In genomic region chr4:117885994-117886393, GRCm38 (mm10) we compare ENCODE assay signal across 7 mouse cellular contexts. TPM values are rescaled to one million over a fixed set of nuclear protein-coding genes. Genes with fewer than 3 reads are reported as not detected.
DNase-seq lines count a peak whose midpoint lies in the region; ATAC-seq lines count a peak whose summit lies in the region.

No protein-coding gene starts in this region.

- no peak overlapping the region for H3K27ac ChIP-seq in lung, embryonic 16.5 days (ENCODE audit: low read length)
- H3K27ac ChIP-seq in forebrain, embryonic 12.5 days, result no peak overlapping the region
- no peak overlapping the region for H3K27ac ChIP-seq in limb, embryonic 13.5 days
- no peak overlapping the region for H3K27ac ChIP-seq in stomach, embryonic 14.5 days (ENCODE audit: low read length)

- H3K27me3 ChIP-seq in lung, embryonic 16.5 days (ENCODE audit: control insufficient read depth, insufficient read depth, low read depth, low read length), result no peaks in the 10 kb centered on the region
- H3K27me3 ChIP-seq in forebrain, embryonic 12.5 days, result no peaks in the 10 kb centered on the region
- H3K27me3 ChIP-seq in limb, embryonic 13.5 days, result no peaks in the 10 kb centered on the region
- H3K27me3 ChIP-seq in stomach, embryonic 14.5 days (ENCODE audit: control insufficient read depth, insufficient read depth, low read length), result no peaks in the 10 kb centered on the region

- H3K4me2 ChIP-seq in lung, embryonic 16.5 days (ENCODE audit: low read depth, low read length), result peak overlapping the region; percentile 98
- peak overlapping the region; percentile 89 for H3K4me2 ChIP-seq in forebrain, embryonic 12.5 days
- H3K4me2 ChIP-seq in limb, embryonic 13.5 days (replicated peaks), result peak overlapping the region; percentile 90
- peak overlapping the region; percentile 67; the same call in 1 of the 2 replicates for H3K4me2 ChIP-seq in stomach, embryonic 14.5 days (replicated peaks; ENCODE audit: low read depth, low read length)

- no peak for ATAC-seq in lung, embryonic 16.5 days (ENCODE audit: low read depth)
- ATAC-seq in forebrain, embryonic 12.5 days (ENCODE audit: low FRiP score), result no peak
- ATAC-seq in limb, embryonic 13.5 days (ENCODE audit: low FRiP score, low read depth), result no peak
- no peak for ATAC-seq in stomach, embryonic 14.5 days (ENCODE audit: insufficient number of reproducible peaks, insufficient read depth, low FRiP score, low read depth)

- no peaks in the 10 kb centered on the region for H3K9me3 ChIP-seq in lung, embryonic 16.5 days (ENCODE audit: control insufficient read depth, low read length)
- H3K9me3 ChIP-seq in forebrain, embryonic 12.5 days, result no peaks in the 10 kb centered on the region
- no peaks in the 10 kb centered on the region for H3K9me3 ChIP-seq in limb, embryonic 13.5 days
- H3K9me3 ChIP-seq in stomach, embryonic 14.5 days (ENCODE audit: control insufficient read depth, low read depth, low read length), result no peaks in the 10 kb centered on the region

- peaks cover 2% of the 10 kb centered on the region; the same call in 1 of the 2 replicates for H3K36me3 ChIP-seq in lung, embryonic 16.5 days (ENCODE audit: control insufficient read depth, insufficient read depth, low read length)
- peaks cover 42% of the 10 kb centered on the region for H3K36me3 ChIP-seq in forebrain, embryonic 12.5 days (replicated peaks)
- H3K36me3 ChIP-seq in limb, embryonic 13.5 days, result peaks cover 38% of the 10 kb centered on the region
- H3K36me3 ChIP-seq in stomach, embryonic 14.5 days (ENCODE audit: control insufficient read depth, insufficient read depth, low read length), result peaks cover 13% of the 10 kb centered on the region; the same call in 1 of the 2 replicates

- peaks cover 23% of the 10 kb centered on the region for H3K4me1 ChIP-seq in lung, embryonic 16.5 days (replicated peaks; ENCODE audit: control insufficient read depth, insufficient read depth, low read length)
- H3K4me1 ChIP-seq in forebrain, embryonic 12.5 days, result peaks cover 43% of the 10 kb centered on the region
- peaks cover 35% of the 10 kb centered on the region for H3K4me1 ChIP-seq in limb, embryonic 13.5 days
- peaks cover 18% of the 10 kb centered on the region for H3K4me1 ChIP-seq in stomach, embryonic 14.5 days (ENCODE audit: control insufficient read depth, insufficient read depth, low read length)

- peak overlapping the region; percentile 92; the same call in 1 of the 2 replicates for H3K9ac ChIP-seq in lung, embryonic 16.5 days (ENCODE audit: low read length)
- peak overlapping the region; percentile 83 for H3K9ac ChIP-seq in forebrain, embryonic 12.5 days
- H3K9ac ChIP-seq in limb, embryonic 13.5 days, result peak overlapping the region; percentile 85
- no peak overlapping the region for H3K9ac ChIP-seq in stomach, embryonic 14.5 days (replicated peaks; ENCODE audit: low read depth, low read length)

- no peak for DNase-seq in lung, postnatal 25 days (ENCODE audit: low spot score)
- DNase-seq in embryo, embryonic 10 days (ENCODE audit: low spot score), result no peak
- no peak for DNase-seq in frontal cortex, postnatal 10 days (ENCODE audit: low spot score in 2 of 2)

- WGBS in lung, embryonic 16.5 days, result 78% methylated on average over 9 of the region's 9 CpGs
- WGBS in forebrain, embryonic 12.5 days, result 86% methylated on average over 9 of the region's 9 CpGs
- 84% methylated on average over 9 of the region's 9 CpGs for WGBS in limb, embryonic 13.5 days
- 79% methylated on average over 9 of the region's 9 CpGs for WGBS in stomach, embryonic 14.5 days

- H3K4me3 ChIP-seq in lung, embryonic 16.5 days (ENCODE audit: low read length), result peak overlapping the region; percentile 97
- H3K4me3 ChIP-seq in forebrain, embryonic 12.5 days (replicated peaks), result peak overlapping the region; percentile 92
- peak overlapping the region; percentile 92 for H3K4me3 ChIP-seq in limb, embryonic 13.5 days
- peak overlapping the region; percentile 94; the same call in 1 of the 2 replicates for H3K4me3 ChIP-seq in stomach, embryonic 14.5 days (ENCODE audit: low read depth, low read length)

RNA-seq across cellular contexts. Expression of gene Atp6v0b, which starts 1.1 kb away (rescaled TPM):
- polyA plus RNA-seq in lung, embryonic 16.5 days (2015; fragmentation: Nextera tagmentation; extraction: Ambion mirVana), result 180 and 204 TPM in 2 replicates
- 233 TPM in 2 replicates for polyA plus RNA-seq in forebrain, embryonic 12.5 days (2016; fragmentation: Nextera tagmentation; extraction: Ambion mirVana)
- polyA plus RNA-seq in limb, embryonic 13.5 days (2015; fragmentation: Nextera tagmentation; extraction: Ambion mirVana), result 176 and 184 TPM in 2 replicates
- 186 and 200 TPM in 2 replicates for polyA plus RNA-seq in stomach, embryonic 14.5 days (2014; fragmentation: Nextera tagmentation; extraction: Ambion mirVana)

RNA-seq across cellular contexts. Expression of gene B4galt2, which starts 2.7 kb away (rescaled TPM):
- polyA plus RNA-seq in lung, embryonic 16.5 days (2015; fragmentation: Nextera tagmentation; extraction: Ambion mirVana), result 10.6 and 12.0 TPM in 2 replicates
- 36.4 and 36.9 TPM in 2 replicates for polyA plus RNA-seq in forebrain, embryonic 12.5 days (2016; fragmentation: Nextera tagmentation; extraction: Ambion mirVana)
- polyA plus RNA-seq in limb, embryonic 13.5 days (2015; fragmentation: Nextera tagmentation; extraction: Ambion mirVana), result 32.8 and 35.1 TPM in 2 replicates
- polyA plus RNA-seq in stomach, embryonic 14.5 days (2014; fragmentation: Nextera tagmentation; extraction: Ambion mirVana), result 30.3 and 32.1 TPM in 2 replicates

RNA-seq across cellular contexts. Expression of gene Dph2, which starts 5.8 kb away (rescaled TPM):
- 16.2 and 17.9 TPM in 2 replicates for polyA plus RNA-seq in lung, embryonic 16.5 days (2015; fragmentation: Nextera tagmentation; extraction: Ambion mirVana)
- polyA plus RNA-seq in forebrain, embryonic 12.5 days (2016; fragmentation: Nextera tagmentation; extraction: Ambion mirVana), result 26.7 and 27.0 TPM in 2 replicates
- polyA plus RNA-seq in limb, embryonic 13.5 days (2015; fragmentation: Nextera tagmentation; extraction: Ambion mirVana), result 16.8 and 18.4 TPM in 2 replicates
- polyA plus RNA-seq in stomach, embryonic 14.5 days (2014; fragmentation: Nextera tagmentation; extraction: Ambion mirVana), result 19.2 and 19.9 TPM in 2 replicates

RNA-seq across cellular contexts. Expression of gene Ccdc24, which starts 13.6 kb away (rescaled TPM):
- polyA plus RNA-seq in lung, embryonic 16.5 days (2015; fragmentation: Nextera tagmentation; extraction: Ambion mirVana), result 2.0 and 3.0 TPM in 2 replicates
- polyA plus RNA-seq in forebrain, embryonic 12.5 days (2016; fragmentation: Nextera tagmentation; extraction: Ambion mirVana), result 1.8 and 2.1 TPM in 2 replicates
- 1.3 and 1.7 TPM in 2 replicates for polyA plus RNA-seq in limb, embryonic 13.5 days (2015; fragmentation: Nextera tagmentation; extraction: Ambion mirVana)
- polyA plus RNA-seq in stomach, embryonic 14.5 days (2014; fragmentation: Nextera tagmentation; extraction: Ambion mirVana), result 2.0 and 2.4 TPM in 2 replicates

RNA-seq across cellular contexts. Expression of gene Ipo13, which starts 28.8 kb away (rescaled TPM):
- 41.5 and 44.4 TPM in 2 replicates for polyA plus RNA-seq in lung, embryonic 16.5 days (2015; fragmentation: Nextera tagmentation; extraction: Ambion mirVana)
- 70.8 and 71.4 TPM in 2 replicates for polyA plus RNA-seq in forebrain, embryonic 12.5 days (2016; fragmentation: Nextera tagmentation; extraction: Ambion mirVana)
- polyA plus RNA-seq in limb, embryonic 13.5 days (2015; fragmentation: Nextera tagmentation; extraction: Ambion mirVana), result 41.3 and 43.7 TPM in 2 replicates
- 37.3 and 39.8 TPM in 2 replicates for polyA plus RNA-seq in stomach, embryonic 14.5 days (2014; fragmentation: Nextera tagmentation; extraction: Ambion mirVana)
